ENCODE assay signal across 8 mouse cellular contexts in the genomic region with DNA sequence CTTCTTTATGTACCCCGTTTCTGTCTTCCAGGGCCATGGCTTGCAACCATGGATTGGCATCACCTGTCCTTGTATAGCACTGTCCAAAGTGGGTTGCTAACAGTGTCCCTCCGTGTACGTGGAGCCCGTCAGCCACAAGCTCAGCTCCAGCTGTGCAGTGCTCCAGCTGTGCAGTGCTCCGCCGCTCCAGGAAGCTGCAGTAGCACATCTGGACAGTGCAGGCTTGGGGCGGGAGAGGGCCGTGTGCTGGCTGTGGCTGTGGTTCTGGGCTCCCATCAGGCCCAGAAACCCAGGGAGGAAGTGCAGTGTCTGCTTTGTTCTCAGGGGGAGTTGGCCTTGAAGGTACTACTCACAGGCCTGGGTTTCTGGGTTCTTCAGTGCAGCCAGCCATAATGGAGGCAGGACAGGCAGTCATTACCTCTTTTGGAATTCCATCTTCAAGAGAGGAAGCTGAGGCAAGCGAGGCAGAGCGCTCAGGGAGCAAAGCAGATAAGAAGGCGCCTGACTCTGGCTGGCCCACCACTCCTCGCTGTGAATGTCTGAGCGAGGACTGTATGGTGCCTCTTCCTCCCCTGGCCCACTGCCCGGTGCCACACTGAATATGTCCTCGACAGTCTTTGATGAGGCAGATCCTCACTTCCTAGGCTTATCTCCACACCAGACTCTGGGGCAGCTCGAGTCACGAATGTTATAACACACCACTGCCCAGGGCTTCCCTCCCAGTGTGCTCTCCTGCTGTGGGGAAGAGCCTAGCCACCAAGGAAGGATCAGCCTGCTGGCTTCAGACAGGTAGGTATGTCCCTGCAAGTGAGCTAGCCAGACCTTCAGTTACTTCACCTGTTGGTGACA. TPM values are rescaled to one million over a fixed set of nuclear protein-coding genes. Genes with fewer than 3 reads are reported as not detected.
A peak's percentile ranks its signal among the peaks of the same experiment; 100 is the strongest.
DNase-seq lines count a peak whose midpoint lies in the region; ATAC-seq lines count a peak whose summit lies in the region.

No protein-coding gene starts in this region.

- peak; percentile 64; the same call in 1 of the 2 replicates for ATAC-seq in embryonic facial prominence, embryonic 12.5 days (ENCODE audit: insufficient number of reproducible peaks, insufficient read depth, low FRiP score, low TSS enrichment)
- ATAC-seq in stomach, embryonic 16.5 days (ENCODE audit: insufficient read depth, low FRiP score), result 0 out of 2 replicates have a peak, but pooled peaks have one; percentile 19

- H3K27me3 ChIP-seq in embryonic facial prominence, embryonic 12.5 days, result no peaks in the 10 kb centered on the region
- H3K27me3 ChIP-seq in stomach, embryonic 16.5 days (ENCODE audit: control insufficient read depth, insufficient read depth, low read length), result no peaks in the 10 kb centered on the region

- H3K36me3 ChIP-seq in embryonic facial prominence, embryonic 12.5 days, result no peaks in the 10 kb centered on the region
- H3K36me3 ChIP-seq in stomach, embryonic 16.5 days (ENCODE audit: control insufficient read depth, insufficient read depth, low read length), result no peaks in the 10 kb centered on the region

- H3K9me3 ChIP-seq in embryonic facial prominence, embryonic 12.5 days, result no peaks in the 10 kb centered on the region
- no peaks in the 10 kb centered on the region for H3K9me3 ChIP-seq in stomach, embryonic 16.5 days (replicated peaks; ENCODE audit: control insufficient read depth, low read length)

- no peak overlapping the region for H3K27ac ChIP-seq in embryonic facial prominence, embryonic 12.5 days
- no peak overlapping the region for H3K27ac ChIP-seq in stomach, embryonic 16.5 days (ENCODE audit: low read length)

- 70% methylated on average over 17 of the region's 17 CpGs for WGBS in embryonic facial prominence, embryonic 12.5 days
- WGBS in stomach, embryonic 16.5 days, result 66% methylated on average over 17 of the region's 17 CpGs

- H3K4me2 ChIP-seq in embryonic facial prominence, embryonic 12.5 days (replicated peaks), result no peak overlapping the region
- H3K4me2 ChIP-seq in stomach, embryonic 16.5 days (ENCODE audit: low read depth, low read length), result no peak overlapping the region

- H3K4me1 ChIP-seq in embryonic facial prominence, embryonic 12.5 days, result peaks cover 20% of the 10 kb centered on the region
- peaks cover 13% of the 10 kb centered on the region for H3K4me1 ChIP-seq in stomach, embryonic 16.5 days (ENCODE audit: control insufficient read depth, insufficient read depth, low read length)

- no peak overlapping the region for H3K9ac ChIP-seq in embryonic facial prominence, embryonic 12.5 days
- H3K9ac ChIP-seq in stomach, embryonic 16.5 days (ENCODE audit: low read length), result no peak overlapping the region

- no peak overlapping the region for H3K4me3 ChIP-seq in embryonic facial prominence, embryonic 12.5 days
- H3K4me3 ChIP-seq in stomach, embryonic 16.5 days (replicated peaks; ENCODE audit: low read length), result no peak overlapping the region

- intact Hi-C loops in left cerebral cortex, postnatal 4 days (cut with DNase I), result no loop called here
- intact Hi-C loops in left cerebral cortex, postnatal 14 days (cut with DNase I), result no loop called here

- peak; percentile 51 for DNase-seq in left cerebral cortex, postnatal 4 days
- no peak for DNase-seq in left cerebral cortex, postnatal 14 days (ENCODE audit: low spot score in 2 of 2)
- DNase-seq in liver, result peak; percentile 59
- no peak for DNase-seq in B cell, adult 2 months
- no peak for DNase-seq in kidney, adult 9 months
- DNase-seq in right cerebral cortex, adult 18-20 months, result no peak

RNA-seq across cellular contexts. Expression of gene Furin, which starts 39.4 kb away (rescaled TPM):
- 10 to 100 TPM; 41.5 to 44.8 TPM for total RNA-seq in left cerebral cortex, postnatal 4 days (2021)
- total RNA-seq in left cerebral cortex, postnatal 14 days (2021), result 10 to 100 TPM; 38.8 to 46.2 TPM
- polyA plus RNA-seq in embryonic facial prominence, embryonic 12.5 days (2016; fragmentation: Nextera tagmentation; extraction: Ambion mirVana), result 9.7 and 10.7 TPM in 2 replicates
- 8.7 and 9.5 TPM in 2 replicates for polyA plus RNA-seq in stomach, embryonic 16.5 days (2015; fragmentation: Nextera tagmentation; extraction: Ambion mirVana)

RNA-seq across cellular contexts. Expression of gene Fes, which starts 56.9 kb away (rescaled TPM):
- 1 to 10 TPM; 5.2 to 7.5 TPM for total RNA-seq in left cerebral cortex, postnatal 4 days (2021)
- total RNA-seq in left cerebral cortex, postnatal 14 days (2021), result 1 to 10 TPM; 5.6 to 6.7 TPM
- 11.0 and 12.2 TPM in 2 replicates for polyA plus RNA-seq in embryonic facial prominence, embryonic 12.5 days (2016; fragmentation: Nextera tagmentation; extraction: Ambion mirVana)
- polyA plus RNA-seq in stomach, embryonic 16.5 days (2015; fragmentation: Nextera tagmentation; extraction: Ambion mirVana), result 12.3 and 13.8 TPM in 2 replicates

Comparison
In these comparisons a context has a peak if more than half of its experiments do, and no peak if none do; other contexts are left out.
1. DNase-seq: peak in left cerebral cortex, postnatal 4 days (single experiment) and liver (single experiment); none in left cerebral cortex, postnatal 14 days (0 of 2), B cell, adult 2 months (0 of 2), kidney, adult 9 months (single experiment) and right cerebral cortex, adult 18-20 months (single experiment).